Mouse (Mus musculus) ovary, adult 18-20 months (tissue): ENCODE data around the gene Npas2.
A peak's percentile ranks its signal among the peaks of the same experiment; 100 is the strongest.

Experiments
- DNase-seq: peaks from one replicate; pipeline ENCODE4 v3.0.0; 2022; ENCODE audit warnings: low spot score, mixed read lengths

Gene Npas2

GRCm38 (mm10) chr1:39376726-39377240 is 183.3 kb downstream of the Npas2 start:
- DNase-seq, result no peak

- no peak for DNase-seq
Measured at GRCm38 (mm10) chr1:39378540-39378939, 185.0 kb downstream of the Npas2 start.

- no peak for DNase-seq
Measured at GRCm38 (mm10) chr1:39379021-39379420, 185.5 kb downstream of the Npas2 start.

- no peak for DNase-seq
Measured at GRCm38 (mm10) chr1:39381017-39381416, 187.5 kb downstream of the Npas2 start.

GRCm38 (mm10) chr1:39384914-39385313 is 191.4 kb downstream of the Npas2 start:
- no peak for DNase-seq

- no peak for DNase-seq
Measured at GRCm38 (mm10) chr1:39386456-39386855, 192.9 kb downstream of the Npas2 start.

- DNase-seq, result no peak
Measured at GRCm38 (mm10) chr1:39387497-39387896, 194.0 kb downstream of the Npas2 start.

- no peak for DNase-seq
Measured at GRCm38 (mm10) chr1:39388163-39388562, 194.6 kb downstream of the Npas2 start.

- DNase-seq, result no peak
Measured at GRCm38 (mm10) chr1:39389338-39389737, 195.8 kb downstream of the Npas2 start.

- DNase-seq, result no peak
Measured at GRCm38 (mm10) chr1:39391652-39392051, 198.1 kb downstream of the Npas2 start.

GRCm38 (mm10) chr1:39392189-39392588 is 198.7 kb downstream of the Npas2 start:
- peak; percentile 36 for DNase-seq

- DNase-seq, result no peak
Measured at GRCm38 (mm10) chr1:39393217-39393867, 199.8 kb downstream of the Npas2 start.

GRCm38 (mm10) chr1:39394096-39394495 is 200.6 kb downstream of the Npas2 start:
- no peak for DNase-seq

- DNase-seq, result no peak
Measured at GRCm38 (mm10) chr1:39394650-39395049, 201.1 kb downstream of the Npas2 start.

GRCm38 (mm10) chr1:39396347-39396746 is 202.8 kb downstream of the Npas2 start:
- no peak for DNase-seq

- DNase-seq, result no peak
Measured at GRCm38 (mm10) chr1:39398284-39398683, 204.8 kb downstream of the Npas2 start.

GRCm38 (mm10) chr1:39399228-39399627 is 205.7 kb downstream of the Npas2 start:
- peak; percentile 38 for DNase-seq

- DNase-seq, result no peak
Measured at GRCm38 (mm10) chr1:39400173-39400572, 206.6 kb downstream of the Npas2 start.

- DNase-seq, result no peak
Measured at GRCm38 (mm10) chr1:39407108-39407507, 213.6 kb downstream of the Npas2 start.

- no peak for DNase-seq
Measured at GRCm38 (mm10) chr1:39408123-39408522, 214.6 kb downstream of the Npas2 start.

GRCm38 (mm10) chr1:39408668-39409067 is 215.1 kb downstream of the Npas2 start:
- DNase-seq, result no peak

- no peak for DNase-seq
Measured at GRCm38 (mm10) chr1:39410085-39410821, 216.7 kb downstream of the Npas2 start.
